Mouse (Mus musculus): ENCODE measurements around the gene Lrrc55.

- no peak for TF ChIP-seq POLR2A (IDR thresholded peaks at IDR 0.05; ENCODE audit: insufficient read depth, low read length)
- TF ChIP-seq CTCF (IDR thresholded peaks at IDR 0.05; ENCODE audit: low read depth, low read length) = no peak
- TF ChIP-seq EP300 (IDR thresholded peaks at IDR 0.05; ENCODE audit: insufficient read depth, low read depth, low read length) = no peak
Observed at GRCm38 (mm10) chr2:85187582-85188151, 9.3 kb downstream of the Lrrc55 start.

All from ES-Bruce4 (cell line).